8 mouse cellular contexts compared by ENCODE assay signal in the genomic region with DNA sequence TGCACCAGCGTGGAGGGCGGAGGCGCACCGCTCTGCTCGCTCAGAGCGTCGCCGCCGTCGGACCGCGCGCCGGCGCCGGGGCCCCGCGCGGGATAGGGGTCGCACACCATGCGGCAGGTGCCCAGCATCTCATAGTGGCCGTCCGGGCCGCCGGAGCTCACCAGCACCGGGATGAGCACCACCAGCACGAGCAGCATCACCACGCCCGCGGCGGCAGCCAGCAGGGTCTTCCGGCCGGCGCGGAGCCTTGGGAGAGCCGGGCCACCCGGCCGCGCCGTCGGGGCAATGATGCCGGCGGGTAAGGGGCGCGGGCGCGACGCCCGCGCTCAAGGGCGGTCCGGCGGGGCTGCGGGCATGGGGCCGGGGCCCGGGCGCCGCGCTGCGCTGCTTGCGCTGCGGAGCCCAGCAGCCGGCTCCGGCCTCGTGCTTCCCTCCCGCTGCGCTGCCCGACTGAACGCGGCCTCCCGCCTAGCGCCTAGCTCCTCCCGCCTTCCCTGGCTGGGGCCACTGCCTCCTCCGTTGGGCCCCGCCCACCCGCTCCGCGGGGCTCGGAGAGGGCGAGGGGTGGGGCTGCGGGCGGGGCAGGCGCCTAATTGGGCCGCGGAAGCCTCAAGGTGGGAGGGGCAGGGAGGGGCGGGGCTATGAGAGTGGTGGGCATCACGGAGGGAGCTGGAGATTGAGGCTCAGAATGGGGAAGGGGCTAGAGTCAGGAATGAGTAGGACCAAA. TPM values are rescaled to one million over a fixed set of nuclear protein-coding genes. Genes with fewer than 3 reads are reported as not detected.
A peak's percentile ranks its signal among the peaks of the same experiment; 100 is the strongest.
DNase-seq lines count a peak whose midpoint lies in the region; ATAC-seq lines count a peak whose summit lies in the region.

A gene (minus strand): TSS at position 424 of the 727 bp plus-strand sequence.

- H3K4me3 ChIP-seq in hindbrain, embryonic 14.5 days (replicated peaks; ENCODE audit: low read length), result peak within 1 kb of the TSS; percentile 37

- peak; percentile 68 for DNase-seq in T-cell, adult 2 months (ENCODE audit: low spot score)
- peak; percentile 53 to 78 for DNase-seq in cerebellum, postnatal 25 days
- peak; percentile 76 for DNase-seq in gastrocnemius, adult 18-20 months (ENCODE audit: low spot score)
- peak; percentile 73 for DNase-seq in hindbrain, embryonic 14.5 days (ENCODE audit: low spot score)
- peak; percentile 63 to 76 for DNase-seq in layer of hippocampus, postnatal 36 days
- peak; percentile 84 for DNase-seq in lung, postnatal 14 days
- peak; percentile 89 for DNase-seq in ovary, postnatal 36 days (ENCODE audit: low spot score)
- DNase-seq in thymus, postnatal 14 days, result peak; percentile 86

- H3K4me2 ChIP-seq in hindbrain, embryonic 14.5 days (replicated peaks), result peak within 1 kb of the TSS; percentile 60

- H3K4me1 ChIP-seq in hindbrain, embryonic 14.5 days (replicated peaks; ENCODE audit: control insufficient read depth, insufficient read depth, low read length), result peaks cover 36% of the 10 kb centered on the region

- under 1% methylated on average over 63 of the region's 87 CpGs for WGBS in hindbrain, embryonic 14.5 days

- H3K27me3 ChIP-seq in hindbrain, embryonic 14.5 days (ENCODE audit: control insufficient read depth, insufficient read depth, low read length), result peaks cover 86% of the 10 kb centered on the region

- H3K27ac ChIP-seq in hindbrain, embryonic 14.5 days, result no peak within 1 kb of the TSS

- H3K9me3 ChIP-seq in hindbrain, embryonic 14.5 days (ENCODE audit: control insufficient read depth, low read length), result no peaks in the 10 kb centered on the region

- peak within 1 kb of the TSS; percentile 46 for H3K9ac ChIP-seq in hindbrain, embryonic 14.5 days

- peak; percentile 64 for ATAC-seq in hindbrain, embryonic 14.5 days (ENCODE audit: low FRiP score)

- no peaks in the 10 kb centered on the region for H3K36me3 ChIP-seq in hindbrain, embryonic 14.5 days (replicated peaks; ENCODE audit: control insufficient read depth, insufficient read depth)

RNA-seq across cellular contexts. Expression of the gene that starts here (rescaled TPM):
- not detected for total RNA-seq in gastrocnemius, adult 18-20 months (2021)
- 12.0 and 14.6 TPM in 2 replicates for polyA plus RNA-seq in hindbrain, embryonic 14.5 days (2014; fragmentation: Nextera tagmentation; extraction: Ambion mirVana)
- total RNA-seq in layer of hippocampus, postnatal 36 days (2021), result 10 to 100 TPM; 16.2 to 18.2 TPM

Comparison
In these comparisons a context has a peak if more than half of its experiments do, and no peak if none do; other contexts are left out.
1. RNA of the gene that starts here (total RNA-seq): 16.2 to 18.2 TPM in layer of hippocampus, postnatal 36 days; not detected in gastrocnemius, adult 18-20 months; every median in the first group is over 10 times any median in the second.
2. Peak in DNase-seq in gastrocnemius, adult 18-20 months; RNA of the gene not detected or under 1 TPM.
3. Peak in every context shown above with its lines, with median percentiles within 50 percentile points of each other: DNase-seq.